Mouse (Mus musculus) myocyte (in vitro differentiated cells): ENCODE measurements at regions not wholly inside any gene's neighbourhood (a gene's known extent, or its start where the extent isn't known, plus 50 kb on each side); places are given as distances from the start of the nearest gene placed in this dataset.

Experiments used
- CEBPB ChIP-seq: IDR thresholded peaks from 2 replicates; pipeline ENCODE4 v1.6.1; 2011; ENCODE audit warnings: mild to moderate bottlenecking, moderate library complexity; ENCODE audit not compliant: poor library complexity, insufficient read depth, severe bottlenecking
- E2F4 ChIP-seq: IDR thresholded peaks from one replicate; pipeline ENCODE4 v1.6.1; 2011; ENCODE audit warnings: mild to moderate bottlenecking, control low read depth, moderate library complexity; ENCODE audit not compliant: insufficient read depth
- MAX ChIP-seq: IDR thresholded peaks from one replicate; pipeline ENCODE4 v1.6.1; 2011; ENCODE audit warnings: low read depth, mild to moderate bottlenecking, control low read depth
- MYOD1 ChIP-seq, 3 experiments: IDR thresholded peaks; one replicate each; pipeline ENCODE4 v1.6.1; 2011; ENCODE audit warnings: control low read depth in 2 of 3, low read depth in 2 of 3, mild to moderate bottlenecking in 2 of 3, moderate library complexity in 1 of 3; ENCODE audit not compliant: insufficient read length in 2 of 3, control insufficient read depth in 1 of 3
- MYOG ChIP-seq, 3 experiments: IDR thresholded peaks; one replicate each; pipeline ENCODE4 v1.6.1; 2011; ENCODE audit warnings: control low read depth in 2 of 3, low read depth in 2 of 3, mild to moderate bottlenecking in 2 of 3; ENCODE audit not compliant: insufficient read length in 2 of 3, control insufficient read depth in 1 of 3, insufficient read depth in 1 of 3
- POLR2A ChIP-seq: IDR thresholded peaks from one replicate; pipeline ENCODE4 v1.6.1; 2011; ENCODE audit warnings: low read depth, mild to moderate bottlenecking, control low read depth, moderate library complexity; ENCODE audit not compliant: insufficient read length
- POLR2AphosphoS2 ChIP-seq: IDR thresholded peaks from one replicate; pipeline ENCODE4 v1.6.1; 2011; ENCODE audit warnings: low read depth, control low read depth; ENCODE audit not compliant: insufficient read length
- TCF12 ChIP-seq: IDR thresholded peaks from one replicate; pipeline ENCODE4 v1.6.1; 2011; ENCODE audit warnings: mild to moderate bottlenecking, control low read depth; ENCODE audit not compliant: poor library complexity, insufficient read depth, severe bottlenecking
- TCF3 ChIP-seq: IDR thresholded peaks from one replicate; pipeline ENCODE4 v1.6.1; 2011; ENCODE audit warnings: low read depth, control low read depth; ENCODE audit not compliant: insufficient read length
- USF1 ChIP-seq: IDR thresholded peaks from one replicate; pipeline ENCODE4 v1.6.1; 2011; ENCODE audit warnings: low read depth, mild to moderate bottlenecking, control low read depth, moderate library complexity

GRCm38 (mm10) chr7:116674199-116675019 is 170.2 kb downstream of the Nucb2 start:
- TF ChIP-seq POLR2A: no peak
- no peak for TF ChIP-seq USF1
- no peak for TF ChIP-seq POLR2AphosphoS2
- TF ChIP-seq CEBPB: no peak
- TF ChIP-seq MYOD1 (IDR thresholded peaks at IDR 0.05; ENCODE audit: control insufficient read depth in 1 of 3, insufficient read length in 2 of 3, low read depth in 2 of 3): no peak
- TF ChIP-seq TCF12: no peak
- no peak for TF ChIP-seq TCF3
- no peak for TF ChIP-seq MAX
- TF ChIP-seq MYOG (IDR thresholded peaks at IDR 0.05; ENCODE audit: control insufficient read depth in 1 of 3, insufficient read depth in 1 of 3, insufficient read length in 2 of 3, low read depth in 2 of 3): no peak
- TF ChIP-seq E2F4: no peak
